Mouse (Mus musculus) neural tube, embryonic 13.5 days (tissue): ENCODE results near the gene Naaladl2. TPM values are rescaled to one million over a fixed set of nuclear protein-coding genes. Genes with fewer than 3 reads are reported as not detected.

Experiments used
- ATAC-seq: fragments of 200-750 bp; cut with Nextera tagmentation; 2 replicates; pipeline ENCODE4 v1.8.0; 2017; ENCODE audit warnings: low read depth, mild to moderate bottlenecking, moderate TSS enrichment, moderate library complexity
- H3K27ac ChIP-seq: fragments of 300-500 bp; sonication (generic); replicated peaks from 2 replicates; pipeline ENCODE4 v1.5.1; 2015; ENCODE audit warnings: moderate library complexity, mild to moderate bottlenecking, inconsistent platforms
- H3K27me3 ChIP-seq: fragments of 300-500 bp; sonication (generic); 2 replicates; pipeline ENCODE4 v1.6.1; 2015; ENCODE audit warnings: mild to moderate bottlenecking, inconsistent platforms
- H3K36me3 ChIP-seq: fragments of 300-500 bp; sonication (generic); 2 replicates; pipeline ENCODE4 v1.6.1; 2015; ENCODE audit warnings: mild to moderate bottlenecking, inconsistent platforms
- H3K4me1 ChIP-seq: fragments of 300-500 bp; sonication (generic); replicated peaks from 2 replicates; pipeline ENCODE4 v1.6.1; 2015; ENCODE audit warnings: inconsistent platforms
- H3K4me2 ChIP-seq: fragments of 300-500 bp; sonication (generic); 2 replicates; pipeline ENCODE4 v1.6.1; 2015; ENCODE audit warnings: inconsistent platforms, mild to moderate bottlenecking, moderate library complexity
- H3K4me3 ChIP-seq: fragments of 300-500 bp; sonication (generic); 2 replicates; pipeline ENCODE4 v1.5.1; 2015; ENCODE audit warnings: mild to moderate bottlenecking, inconsistent platforms
- H3K9ac ChIP-seq: fragments of 300-500 bp; sonication (generic); 2 replicates; pipeline ENCODE4 v1.6.1; 2015; ENCODE audit warnings: moderate library complexity, mild to moderate bottlenecking, inconsistent platforms
- H3K9me3 ChIP-seq: fragments of 300-500 bp; sonication (generic); 2 replicates; pipeline ENCODE4 v1.6.1; 2016; ENCODE audit warnings: inconsistent platforms
- WGBS: fragments of 180-500 bp; shearing (Covaris S2); methylation state at CpG from one replicate; pipeline ENCODE4 v1.1.7; 2015; 5-methylcytosine and 5-hydroxymethylcytosine counted together
- polyA plus RNA-seq: library from polyadenylated mRNA; unstranded; fragments of >200 nt; fragmentation: Nextera tagmentation; extraction: Ambion mirVana; gene quantifications from 2 replicates; pipeline ENCODE4 v1.2.1, GENCODE M21; 2015

Naaladl2 gene
- polyA plus RNA-seq, 1 experiment from 2014 or later, result 0.54 TPM

- Histone ChIP-seq H3K4me3 (no peak overlapping the region), H3K9me3 (no peaks in the 10 kb centered on the region), H3K27me3 (no peaks in the 10 kb centered on the region), H3K4me2 (no peak overlapping the region), H3K9ac (no peak overlapping the region), H3K4me1 (no peaks in the 10 kb centered on the region), H3K36me3 (no peaks in the 10 kb centered on the region), H3K27ac (no peak overlapping the region)
- no peak for ATAC-seq
- WGBS, result 88% methylated on average over 4 of the region's 4 CpGs
These were observed 1171.1 kb downstream of the Naaladl2 start for GRCm38 (mm10) chr3:23972747-23973667.

GRCm38 (mm10) chr3:23962961-23963621, 1181.0 kb downstream of the Naaladl2 start:
- Histone ChIP-seq H3K9ac (no peak overlapping the region), H3K4me2 (no peak overlapping the region), H3K27me3 (no peaks in the 10 kb centered on the region), H3K4me3 (no peak overlapping the region), H3K9me3 (no peaks in the 10 kb centered on the region), H3K36me3 (no peaks in the 10 kb centered on the region), H3K27ac (no peak overlapping the region), H3K4me1 (no peaks in the 10 kb centered on the region)
- ATAC-seq, result no peak

- ATAC-seq, result no peak
- H3K27ac ChIP-seq, result no peak overlapping the region
- no peaks in the 10 kb centered on the region for H3K36me3 ChIP-seq
- H3K27me3 ChIP-seq, result no peaks in the 10 kb centered on the region
- no peak overlapping the region for H3K9ac ChIP-seq
- WGBS, result 77% methylated on average over 2 of the region's 2 CpGs
- H3K9me3 ChIP-seq, result no peaks in the 10 kb centered on the region
- H3K4me2 ChIP-seq, result no peak overlapping the region
- H3K4me1 ChIP-seq, result no peaks in the 10 kb centered on the region
- no peak overlapping the region for H3K4me3 ChIP-seq
These were observed 1197.9 kb downstream of the Naaladl2 start for GRCm38 (mm10) chr3:23946182-23946581.

- H3K4me2 ChIP-seq, result no peak overlapping the region
- H3K9me3 ChIP-seq, result no peaks in the 10 kb centered on the region
- H3K9ac ChIP-seq, result no peak overlapping the region
- H3K27me3 ChIP-seq, result no peaks in the 10 kb centered on the region
- ATAC-seq, result no peak
- 33% methylated on average over 5 of the region's 5 CpGs for WGBS
- no peaks in the 10 kb centered on the region for H3K36me3 ChIP-seq
- no peak overlapping the region for H3K27ac ChIP-seq
- H3K4me1 ChIP-seq, result no peaks in the 10 kb centered on the region
- H3K4me3 ChIP-seq, result no peak overlapping the region
These were observed 1206.8 kb downstream of the Naaladl2 start for GRCm38 (mm10) chr3:23937299-23937698.

GRCm38 (mm10) chr3:23928097-23928496, 1216.0 kb downstream of the Naaladl2 start:
- WGBS, result 84% methylated on average over 4 of the region's 4 CpGs

GRCm38 (mm10) chr3:23907682-23908081, 1236.4 kb downstream of the Naaladl2 start:
- 83% methylated on average over 1 of the region's 1 CpGs for WGBS
- Histone ChIP-seq H3K4me3 (no peak overlapping the region), H3K27me3 (no peaks in the 10 kb centered on the region), H3K36me3 (no peaks in the 10 kb centered on the region), H3K27ac (no peak overlapping the region), H3K9me3 (no peaks in the 10 kb centered on the region), H3K9ac (no peak overlapping the region), H3K4me1 (no peaks in the 10 kb centered on the region), H3K4me2 (no peak overlapping the region)
- no peak for ATAC-seq

More at GRCm38 (mm10) chr3:23928097-23928496, 1216.0 kb downstream of the Naaladl2 start:
- ATAC-seq, result no peak
- Histone ChIP-seq H3K27me3 (no peaks in the 10 kb centered on the region), H3K4me1 (no peaks in the 10 kb centered on the region), H3K27ac (no peak overlapping the region), H3K9ac (no peak overlapping the region), H3K4me2 (no peak overlapping the region), H3K9me3 (no peaks in the 10 kb centered on the region), H3K4me3 (no peak overlapping the region), H3K36me3 (no peaks in the 10 kb centered on the region)

- H3K27me3 ChIP-seq, result no peaks in the 10 kb centered on the region
- H3K27ac ChIP-seq, result no peak overlapping the region
- ATAC-seq, result no peak
- H3K9me3 ChIP-seq, result no peaks in the 10 kb centered on the region
- no peak overlapping the region for H3K4me3 ChIP-seq
- no peaks in the 10 kb centered on the region for H3K36me3 ChIP-seq
- 95% methylated on average over 1 of the region's 1 CpGs for WGBS
- no peak overlapping the region for H3K9ac ChIP-seq
- no peaks in the 10 kb centered on the region for H3K4me1 ChIP-seq
- no peak overlapping the region for H3K4me2 ChIP-seq
These were observed 1278.4 kb downstream of the Naaladl2 start for GRCm38 (mm10) chr3:23865688-23866087.

GRCm38 (mm10) chr3:23857275-23857674, 1286.8 kb downstream of the Naaladl2 start:
- Histone ChIP-seq H3K27ac (no peak overlapping the region), H3K27me3 (no peaks in the 10 kb centered on the region), H3K36me3 (no peaks in the 10 kb centered on the region), H3K4me3 (no peak overlapping the region), H3K4me2 (no peak overlapping the region), H3K9ac (no peak overlapping the region), H3K9me3 (no peaks in the 10 kb centered on the region), H3K4me1 (no peaks in the 10 kb centered on the region)
- ATAC-seq, result no peak
- WGBS, result 67% methylated on average over 1 of the region's 1 CpGs

- no peaks in the 10 kb centered on the region for H3K36me3 ChIP-seq
- ATAC-seq, result no peak
- H3K27me3 ChIP-seq, result no peaks in the 10 kb centered on the region
- no peaks in the 10 kb centered on the region for H3K4me1 ChIP-seq
- no peak overlapping the region for H3K4me3 ChIP-seq
- no peaks in the 10 kb centered on the region for H3K9me3 ChIP-seq
- H3K9ac ChIP-seq, result no peak overlapping the region
- H3K27ac ChIP-seq, result no peak overlapping the region
- no peak overlapping the region for H3K4me2 ChIP-seq
These were observed 1326.5 kb downstream of the Naaladl2 start for GRCm38 (mm10) chr3:23817585-23817984.

GRCm38 (mm10) chr3:23758746-23759145, 1385.3 kb downstream of the Naaladl2 start:
- Histone ChIP-seq H3K27ac (no peak overlapping the region), H3K4me2 (no peak overlapping the region), H3K4me3 (no peak overlapping the region), H3K27me3 (no peaks in the 10 kb centered on the region), H3K9ac (no peak overlapping the region), H3K4me1 (no peaks in the 10 kb centered on the region), H3K9me3 (no peaks in the 10 kb centered on the region), H3K36me3 (no peaks in the 10 kb centered on the region)
- 98% methylated on average over 1 of the region's 1 CpGs for WGBS
- no peak for ATAC-seq
